Mouse (Mus musculus) midbrain, postnatal 0 days (tissue): ENCODE measurements around the gene S100pbp. TPM values are rescaled to one million over a fixed set of nuclear protein-coding genes. Genes with fewer than 3 reads are reported as not detected.

Source experiments
- ATAC-seq: fragments of 200-750 bp; cut with Nextera tagmentation; 2 replicates; pipeline ENCODE4 v1.8.0; 2017; ENCODE audit warnings: moderate number of reproducible peaks, mild to moderate bottlenecking, moderate TSS enrichment, moderate library complexity; ENCODE audit not compliant: low FRiP score
- DNase-seq: peaks from one replicate; pipeline ENCODE4 v3.0.0-alpha.2; 2015; ENCODE audit warnings: low spot score
- H3K27ac ChIP-seq: fragments of 300-500 bp; sonication (generic); 2 replicates; pipeline ENCODE4 v1.5.1; 2014; ENCODE audit warnings: low read depth, mild to moderate bottlenecking, low read length, mixed read lengths
- H3K27me3 ChIP-seq: fragments of 300-500 bp; sonication (generic); 2 replicates; pipeline ENCODE4 v1.6.1; 2014; ENCODE audit warnings: low read length, control low read depth, mixed read lengths; ENCODE audit not compliant: insufficient read depth
- H3K36me3 ChIP-seq: fragments of 300-500 bp; sonication (generic); 2 replicates; pipeline ENCODE4 v1.6.1; 2014; ENCODE audit warnings: low read length, control low read depth, mixed read lengths; ENCODE audit not compliant: insufficient read depth
- H3K4me1 ChIP-seq: fragments of 300-500 bp; sonication (generic); 2 replicates; pipeline ENCODE4 v1.6.1; 2014; ENCODE audit warnings: mild to moderate bottlenecking, control low read depth, antibody characterized with exemption, low read length, mixed read lengths; ENCODE audit not compliant: insufficient read depth
- H3K4me2 ChIP-seq: fragments of 300-500 bp; sonication (generic); 2 replicates; pipeline ENCODE4 v1.6.1; 2014; ENCODE audit warnings: low read depth, mild to moderate bottlenecking, low read length, mixed read lengths; ENCODE audit not compliant: poor library complexity, severe bottlenecking
- H3K4me3 ChIP-seq: fragments of 300-500 bp; sonication (generic); 2 replicates; pipeline ENCODE4 v1.5.1; 2014; ENCODE audit warnings: low read depth, mild to moderate bottlenecking, low read length, moderate library complexity
- H3K9ac ChIP-seq: fragments of 300-500 bp; sonication (generic); replicated peaks from 2 replicates; pipeline ENCODE4 v1.6.1; 2014; ENCODE audit warnings: mild to moderate bottlenecking, low read length, moderate library complexity, mixed read lengths; ENCODE audit not compliant: poor library complexity, severe bottlenecking
- H3K9me3 ChIP-seq: fragments of 300-500 bp; sonication (generic); 2 replicates; pipeline ENCODE4 v1.6.1; 2016; ENCODE audit warnings: low read length, control low read depth
- CTCF ChIP-seq: IDR thresholded peaks from 2 replicates; pipeline ENCODE4 v1.5.1; 2016; ENCODE audit warnings: antibody characterized with exemption, mild to moderate bottlenecking
- WGBS: fragments of 180-500 bp; shearing (Covaris S2); extraction: QIAGEN DNeasy Blood & Tissue Kit; methylation state at CpG from one replicate; pipeline ENCODE4 v1.1.7; 2014; 5-methylcytosine and 5-hydroxymethylcytosine counted together
- polyA plus RNA-seq: library from polyadenylated mRNA; unstranded; fragments of >200 nt; fragmentation: Nextera tagmentation; extraction: Ambion mirVana; gene quantifications from 2 replicates; pipeline ENCODE4 v1.2.1, GENCODE M21; 2015
- total RNA-seq: library from RNA; depleted of rRNA; stranded (reverse); fragments of >200 nt; gene quantifications from 2 replicates; pipeline ENCODE4 v1.2.3, GENCODE M21; 2014; rRNA removed

Gene S100pbp
- total RNA-seq = 49.6 and 59.5 TPM in 2 replicates
- polyA plus RNA-seq = 20.7 and 24.2 TPM in 2 replicates

GRCm38 (mm10) chr4:129189542-129190519, at the start of gene S100pbp, which contains the start of gene Yars:
S100pbp (minus strand) TSS chr4:129189727.
Yars (plus strand) TSS chr4:129189760.
- ATAC-seq = peak; percentile 92
- peak; percentile 50 for TF ChIP-seq CTCF
- H3K27ac ChIP-seq = peak within 1 kb of the TSS; percentile 90
- no peaks in the 10 kb centered on the region for H3K27me3 ChIP-seq
- peaks cover 8% of the 10 kb centered on the region; the same call in 1 of the 2 replicates for H3K4me1 ChIP-seq
- peak within 1 kb of the TSS; percentile 91 for H3K9ac ChIP-seq
- H3K9me3 ChIP-seq = no peaks in the 10 kb centered on the region
- peak within 1 kb of the TSS; percentile 81 for H3K4me2 ChIP-seq
- DNase-seq = peak; percentile 99
- H3K4me3 ChIP-seq = peak within 1 kb of the TSS; percentile 88
- under 1% methylated on average over 55 of the region's 58 CpGs for whole genome bisulfite sequencing
- no peaks in the 10 kb centered on the region for H3K36me3 ChIP-seq

DNA sequence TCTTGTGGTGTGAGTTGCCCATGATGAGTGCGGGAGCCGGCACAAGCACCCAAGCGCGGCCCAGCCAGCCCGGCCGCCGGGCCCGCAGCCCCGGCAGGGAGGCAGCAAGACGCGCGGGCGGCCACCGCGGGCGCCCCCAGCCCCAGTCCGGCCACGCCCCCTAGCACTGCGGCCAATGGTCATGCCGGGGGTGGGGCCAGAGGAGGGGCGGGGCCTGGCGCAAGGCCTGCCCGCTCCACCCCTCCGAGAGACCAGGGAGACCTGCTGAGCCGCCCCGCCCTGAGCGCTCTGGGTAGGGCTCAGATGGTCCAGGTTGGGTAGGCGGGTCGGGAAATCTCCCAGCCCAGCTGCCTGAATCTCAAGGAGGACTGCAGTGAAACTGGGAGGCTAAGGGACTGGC, 49.5 kb upstream of the S100pbp start:
- under 1% methylated on average over 28 of the region's 29 CpGs for WGBS
- no peaks in the 10 kb centered on the region for H3K36me3 ChIP-seq
- H3K4me3 ChIP-seq = peak overlapping the region; percentile 80
- DNase-seq = peak; percentile 85
- H3K9ac ChIP-seq = peak overlapping the region; percentile 82
- H3K9me3 ChIP-seq = no peaks in the 10 kb centered on the region
- H3K4me2 ChIP-seq = peak overlapping the region; percentile 89
- TF ChIP-seq CTCF = no peak
- no peaks in the 10 kb centered on the region for H3K27me3 ChIP-seq
- H3K27ac ChIP-seq = peak overlapping the region; percentile 44; the same call in 1 of the 2 replicates
- peak; percentile 82 for ATAC-seq
- H3K4me1 ChIP-seq = peaks cover 5% of the 10 kb centered on the region

DNA sequence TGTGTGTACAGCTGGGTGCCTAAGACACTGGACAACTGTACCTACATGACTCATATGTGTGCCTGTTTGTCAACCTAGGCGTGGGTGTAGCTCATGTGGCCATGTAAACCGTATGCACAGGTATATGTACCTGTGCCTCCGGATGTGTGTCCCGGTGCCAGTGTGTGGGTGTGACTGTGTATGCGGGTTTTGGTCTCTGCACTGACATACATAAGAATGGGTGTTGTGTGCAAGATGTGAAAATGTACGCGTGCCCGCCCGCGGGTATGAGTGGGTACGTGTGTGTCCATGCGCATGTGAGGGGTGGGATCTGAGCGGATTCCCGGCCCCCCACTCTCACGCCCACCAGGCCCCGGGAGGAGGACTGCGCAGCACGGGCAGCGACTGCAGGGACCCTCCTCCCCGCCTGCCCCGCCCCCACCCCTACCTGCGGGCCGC, 49.1 kb upstream of the S100pbp start:
- no peaks in the 10 kb centered on the region for H3K27me3 ChIP-seq
- peak overlapping the region; percentile 80 for H3K4me3 ChIP-seq
- WGBS = under 1% methylated on average over 19 of the region's 23 CpGs
- H3K4me2 ChIP-seq = peak overlapping the region; percentile 89
- H3K9ac ChIP-seq = peak overlapping the region; percentile 82
- H3K27ac ChIP-seq = peak overlapping the region; percentile 44; the same call in 1 of the 2 replicates
- ATAC-seq = peak; percentile 61
- peak; percentile 44 for DNase-seq
- peaks cover 5% of the 10 kb centered on the region for H3K4me1 ChIP-seq
- TF ChIP-seq CTCF = no peak
- H3K9me3 ChIP-seq = no peaks in the 10 kb centered on the region
- no peaks in the 10 kb centered on the region for H3K36me3 ChIP-seq

GRCm38 (mm10) chr4:129237843-129238441, 48.4 kb upstream of the S100pbp start:
- H3K27ac ChIP-seq = peak overlapping the region; percentile 44; the same call in 1 of the 2 replicates

DNA sequence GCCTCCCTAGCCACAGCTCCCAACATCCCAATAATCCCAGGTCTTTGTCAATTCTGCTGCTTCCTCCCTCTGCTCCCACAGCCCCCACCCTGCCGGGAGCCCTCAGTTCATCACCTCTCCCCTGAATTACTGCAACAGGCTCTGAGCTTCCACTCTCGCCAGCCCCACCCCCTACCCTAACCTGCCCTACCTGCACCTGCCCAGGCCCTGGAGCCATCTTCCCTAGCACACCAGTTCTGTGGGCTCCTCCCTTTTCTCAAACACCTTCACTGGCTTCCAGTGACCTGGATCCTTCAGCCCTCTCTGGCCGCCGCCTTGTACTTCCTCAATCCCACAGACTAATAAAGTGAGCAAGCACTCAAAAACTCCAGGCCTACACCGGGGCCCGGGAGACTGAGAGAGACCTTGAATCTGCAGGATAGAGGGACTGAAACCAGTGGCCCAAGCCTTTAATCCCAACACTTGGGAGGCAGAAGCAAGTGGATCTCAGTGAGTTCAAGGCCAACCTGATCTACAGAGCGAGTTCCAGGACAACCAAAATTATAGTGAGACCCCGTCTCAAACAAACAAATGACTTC, 46.8 kb upstream of the S100pbp start:
- Histone ChIP-seq H3K36me3 (no peaks in the 10 kb centered on the region), H3K27ac (no peak overlapping the region), H3K4me1 (peaks cover 5% of the 10 kb centered on the region), H3K4me2 (no peak overlapping the region), H3K9ac (no peak overlapping the region), H3K27me3 (no peaks in the 10 kb centered on the region), H3K9me3 (no peaks in the 10 kb centered on the region), H3K4me3 (no peak overlapping the region)
- DNase-seq (no peak), ATAC-seq (no peak)
- WGBS = 80% methylated on average over 8 of the region's 8 CpGs
- TF ChIP-seq CTCF = no peak

More at GRCm38 (mm10) chr4:129237843-129238441, 48.4 kb upstream of the S100pbp start:
- peak overlapping the region; percentile 80 for H3K4me3 ChIP-seq
- ATAC-seq (no peak), DNase-seq (peak; percentile 56)
- TF ChIP-seq CTCF = no peak
- H3K36me3 ChIP-seq = no peaks in the 10 kb centered on the region
- H3K9ac ChIP-seq = peak overlapping the region; percentile 82
- 7% methylated on average over 21 of the region's 21 CpGs for WGBS
- peaks cover 5% of the 10 kb centered on the region for H3K4me1 ChIP-seq
- H3K9me3 ChIP-seq = no peaks in the 10 kb centered on the region
- H3K4me2 ChIP-seq = peak overlapping the region; percentile 89
- H3K27me3 ChIP-seq = no peaks in the 10 kb centered on the region
